Mouse (Mus musculus) liver, embryonic 14.5 days (tissue): Measurements from ENCODE around the gene Rdm1.
"Not testable (repeated sequence)": the region's sequence is repeated elsewhere in the genome, so short reads cannot be mapped to it uniquely, and the experiment has no call there.

Experiments
- CTCF ChIP-seq: IDR thresholded peaks from 2 replicates; pipeline ENCODE4 v1.5.1; 2016; ENCODE audit warnings: antibody characterized with exemption, low read depth, control low read depth
- EP300 ChIP-seq: IDR thresholded peaks from 2 replicates; pipeline ENCODE4 v1.6.1; 2016; ENCODE audit warnings: antibody characterized with exemption, low read depth

GRCm38 (mm10) chr11:101645411-101646282 is 18.7 kb downstream of the Rdm1 start:
- not testable (repeated sequence) for TF ChIP-seq CTCF
- TF ChIP-seq EP300: peak; percentile 27
